Mouse (Mus musculus): ENCODE measurements around the gene Nabp2. TPM values are rescaled to one million over a fixed set of nuclear protein-coding genes. Genes with fewer than 3 reads are reported as not detected.

Nabp2 gene
- 120 TPM for polyA plus RNA-seq (2015; fragmentation: Illumina TruSeq; extraction: RNeasy Lipid Tissue Mini Kit (QIAGEN cat#74804); ENCODE audit: low read depth, low replicate concordance)

DNA sequence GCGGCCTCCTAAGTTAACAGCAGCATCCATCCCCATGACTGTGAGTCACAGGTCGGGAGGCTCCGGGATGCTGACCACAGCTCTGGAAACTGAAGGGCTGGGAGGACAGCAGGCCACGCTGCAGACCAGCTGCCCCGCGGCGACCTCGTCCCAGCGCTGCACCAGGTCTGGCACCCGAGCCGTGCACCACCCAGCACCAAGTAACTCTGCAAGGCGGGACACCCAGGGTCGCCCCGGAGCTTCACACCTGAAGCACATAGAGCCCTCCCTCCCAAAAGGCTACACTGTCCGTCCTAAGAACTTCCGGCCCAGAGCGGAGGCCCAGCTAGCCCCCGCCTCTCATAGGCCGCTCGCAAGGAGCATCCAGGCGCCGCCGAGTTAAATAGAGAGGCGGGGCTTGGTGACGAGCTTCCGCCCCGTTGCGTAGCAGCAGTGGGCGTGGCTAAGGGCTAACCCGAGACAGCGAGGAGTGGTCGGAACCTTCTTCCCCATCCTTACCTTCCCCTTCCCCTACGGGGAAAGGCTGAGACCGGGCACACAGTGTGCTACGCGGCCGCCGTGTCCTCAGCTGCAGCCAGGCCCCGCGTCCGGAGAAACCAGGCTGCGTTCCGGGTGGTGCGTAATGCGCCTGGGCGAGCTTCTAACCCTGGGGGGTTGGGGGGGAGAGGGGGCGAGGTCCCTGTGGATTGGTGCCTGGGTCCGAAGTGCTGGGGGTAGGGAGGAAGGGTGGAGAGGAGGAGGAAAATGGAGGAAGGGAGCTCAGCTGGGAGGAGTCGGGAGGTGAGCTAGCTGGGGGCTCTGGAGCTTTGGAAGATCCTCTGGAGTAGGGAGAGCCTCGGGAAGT lies at the start of gene Nabp2, which contains the start of gene Rnf41:
Nabp2 (minus strand) TSS at position 282 of the 844 bp plus-strand sequence.
Rnf41 (plus strand) TSS at position 447 of the 844 bp plus-strand sequence.

DNA sequence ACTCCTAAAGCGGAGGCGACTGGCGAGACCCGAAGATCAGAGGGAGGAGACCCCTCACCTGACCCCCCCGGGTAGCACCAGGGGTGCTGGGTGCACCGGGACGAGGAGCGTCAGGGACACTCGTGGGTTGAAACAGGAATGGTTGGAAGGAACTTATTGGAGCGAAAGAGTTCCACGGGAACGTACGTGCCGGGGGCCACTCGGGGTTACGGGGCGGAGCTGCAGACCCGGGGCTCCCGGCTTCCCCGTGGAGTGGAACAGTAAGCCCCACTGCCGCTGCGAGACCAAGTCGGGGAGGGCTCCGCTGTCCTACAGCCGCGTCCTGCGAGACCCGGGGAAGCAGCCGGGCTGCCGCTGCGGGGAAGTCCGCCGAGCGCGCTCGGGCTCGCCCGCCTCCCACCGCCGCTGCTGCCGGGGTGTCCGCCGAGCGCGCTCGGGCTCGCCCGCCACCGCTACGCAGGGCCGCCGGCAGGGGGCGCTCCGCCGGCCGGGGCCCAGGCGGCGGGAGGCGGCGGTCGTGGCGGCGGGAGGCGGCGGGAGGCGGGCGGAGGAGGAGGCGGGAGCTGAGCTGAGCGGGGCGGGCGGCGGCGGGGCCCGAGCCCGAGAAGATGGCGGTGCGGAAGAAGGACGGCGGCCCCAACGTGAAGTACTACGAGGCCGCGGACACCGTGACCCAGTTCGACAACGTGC lies 47.6 kb upstream of the Nabp2 start, which contains the start of gene Smarcc2:
Smarcc2 (plus strand) TSS at position 530 of the 690 bp plus-strand sequence.

DNA sequence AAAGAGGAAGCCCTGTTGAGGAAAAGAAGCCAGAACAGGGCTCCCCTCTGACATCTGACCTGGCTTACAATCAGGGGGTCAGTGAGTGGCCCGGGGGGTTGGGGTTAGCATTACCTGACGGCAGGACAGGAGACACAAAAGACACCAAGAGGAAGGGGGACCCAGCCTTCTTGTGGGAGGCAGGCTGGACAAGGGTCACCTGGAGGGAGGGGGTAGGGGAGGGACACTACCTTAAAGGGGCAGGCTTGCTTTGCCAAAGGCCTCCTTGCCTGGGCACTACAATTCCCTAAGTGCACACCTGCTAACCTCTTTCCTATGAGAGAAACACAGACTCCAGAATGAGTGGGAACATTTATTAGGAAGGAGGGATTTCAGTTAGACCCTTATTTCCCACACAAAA lies 10.2 kb downstream of the Nabp2 start, which contains the start of gene Slc39a5:
Slc39a5 (minus strand) TSS at position 174 of the 400 bp plus-strand sequence.

DNA sequence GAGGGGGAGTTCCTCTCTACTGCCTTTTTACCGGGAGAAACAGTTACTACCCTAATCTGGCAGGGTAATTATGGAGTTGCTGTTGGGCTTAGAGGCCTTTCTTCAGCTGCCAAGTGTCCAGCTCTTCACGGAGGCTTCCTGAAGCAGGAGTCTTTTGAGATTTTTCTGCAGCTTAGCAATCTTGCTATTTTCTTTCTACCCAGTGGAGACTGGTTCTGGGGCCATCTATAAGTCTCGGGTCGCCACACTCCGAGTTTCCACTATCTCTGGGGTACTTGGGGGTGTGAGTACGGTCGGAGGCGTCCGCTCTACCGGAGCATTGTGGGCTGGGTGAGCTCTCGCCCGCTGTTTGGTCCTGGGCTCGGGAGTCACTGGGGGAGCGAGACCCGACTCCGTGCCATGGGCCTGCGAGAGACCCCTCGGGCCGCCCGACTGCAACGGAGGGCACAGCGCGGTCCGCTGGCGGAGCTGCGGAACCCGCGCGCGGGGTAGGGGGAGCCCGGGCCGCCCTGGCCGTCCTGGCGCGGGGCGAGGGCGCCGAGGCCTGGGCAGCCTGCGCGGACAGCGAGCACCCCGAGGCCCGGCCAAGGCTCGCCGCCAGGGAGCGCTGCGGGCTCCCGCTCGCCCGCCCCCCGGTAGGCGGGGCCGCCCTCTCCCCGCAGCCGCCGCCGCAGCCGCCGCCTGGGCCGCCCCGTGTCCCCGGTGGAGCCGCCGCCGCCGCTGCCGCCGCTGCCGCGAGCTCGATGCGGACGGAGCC lies 34.7 kb downstream of the Nabp2 start, which contains the start of gene Ankrd52:
Ankrd52 (plus strand) TSS at position 661 of the 757 bp plus-strand sequence.

DNA sequence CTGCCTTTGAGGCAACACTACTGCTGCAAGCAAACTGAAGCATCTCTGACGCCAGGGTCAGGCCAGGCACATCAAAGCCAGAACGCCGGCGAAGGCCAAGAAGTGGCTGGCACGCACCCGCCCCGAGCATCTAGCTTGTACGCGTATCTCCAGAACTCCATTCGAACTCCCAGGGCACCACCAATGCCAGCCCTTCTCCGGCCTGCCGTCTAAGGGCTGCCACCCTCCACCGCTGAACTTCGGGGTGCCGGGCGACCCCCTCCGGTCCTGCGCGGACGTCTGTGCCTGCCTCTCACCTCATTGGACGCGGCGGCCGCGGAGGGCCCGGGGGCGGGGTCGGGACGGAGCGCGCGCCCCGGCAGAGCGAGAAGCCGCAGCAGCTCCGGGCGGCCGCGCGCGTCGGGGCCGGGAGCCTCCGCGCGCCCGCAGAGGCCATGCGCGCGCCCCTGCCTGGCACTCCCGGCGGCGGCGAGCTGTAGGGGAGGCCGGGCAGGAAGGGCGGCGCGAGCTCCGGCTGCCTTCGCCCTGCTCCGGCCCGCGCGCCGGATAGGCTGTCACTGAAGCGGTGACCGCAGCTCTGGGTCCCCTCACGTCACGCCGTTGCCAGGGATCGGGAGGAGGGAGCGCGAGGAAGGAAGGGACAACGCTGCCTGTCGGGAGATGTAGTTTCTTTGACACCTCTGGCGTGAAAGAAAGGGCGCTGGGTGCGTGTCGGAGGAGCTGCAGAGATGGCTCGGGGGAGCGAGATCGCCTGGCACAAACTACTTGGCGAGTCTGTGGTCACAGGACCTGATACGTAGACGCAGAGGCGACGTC lies 42.7 kb downstream of the Nabp2 start, which contains the start of gene Coq10a:
Coq10a (minus strand) TSS at position 596 of the 816 bp plus-strand sequence.

Other genes starting within 250 kb of the Nabp2 start
- gene Rbms2, start 231.2 kb downstream of the Nabp2 start, polyA plus RNA-seq (2015; fragmentation: Illumina TruSeq; extraction: RNeasy Lipid Tissue Mini Kit (QIAGEN cat#74804); ENCODE audit: low read depth, low replicate concordance), result 11.2 TPM
- 39.5 TPM for gene Gls2, start 217.0 kb downstream of the Nabp2 start, polyA plus RNA-seq (2015; fragmentation: Illumina TruSeq; extraction: RNeasy Lipid Tissue Mini Kit (QIAGEN cat#74804); ENCODE audit: low read depth, low replicate concordance)
- gene Spryd4, start 199.7 kb downstream of the Nabp2 start, polyA plus RNA-seq (2015; fragmentation: Illumina TruSeq; extraction: RNeasy Lipid Tissue Mini Kit (QIAGEN cat#74804); ENCODE audit: low read depth, low replicate concordance), result 11.4 TPM
- gene Mip, start 185.7 kb downstream of the Nabp2 start, polyA plus RNA-seq (2015; fragmentation: Illumina TruSeq; extraction: RNeasy Lipid Tissue Mini Kit (QIAGEN cat#74804); ENCODE audit: low read depth, low replicate concordance), result not detected
- 4.7 TPM for gene Timeless, start 179.4 kb downstream of the Nabp2 start, polyA plus RNA-seq (2015; fragmentation: Illumina TruSeq; extraction: RNeasy Lipid Tissue Mini Kit (QIAGEN cat#74804); ENCODE audit: low read depth, low replicate concordance)
- gene Apon, start 157.4 kb downstream of the Nabp2 start, polyA plus RNA-seq (2015; fragmentation: Illumina TruSeq; extraction: RNeasy Lipid Tissue Mini Kit (QIAGEN cat#74804); ENCODE audit: low read depth, low replicate concordance), result not detected
- gene Apof, start 142.8 kb downstream of the Nabp2 start, polyA plus RNA-seq (2015; fragmentation: Illumina TruSeq; extraction: RNeasy Lipid Tissue Mini Kit (QIAGEN cat#74804); ENCODE audit: low read depth, low replicate concordance), result not detected
- gene Stat2, start 140.9 kb downstream of the Nabp2 start, polyA plus RNA-seq (2015; fragmentation: Illumina TruSeq; extraction: RNeasy Lipid Tissue Mini Kit (QIAGEN cat#74804); ENCODE audit: low read depth, low replicate concordance), result 22.9 TPM
- 0.46 TPM for gene Il23a, start 112.7 kb downstream of the Nabp2 start, polyA plus RNA-seq (2015; fragmentation: Illumina TruSeq; extraction: RNeasy Lipid Tissue Mini Kit (QIAGEN cat#74804); ENCODE audit: low read depth, low replicate concordance)
- 13.7 TPM for gene Pan2, start 108.2 kb downstream of the Nabp2 start, polyA plus RNA-seq (2015; fragmentation: Illumina TruSeq; extraction: RNeasy Lipid Tissue Mini Kit (QIAGEN cat#74804); ENCODE audit: low read depth, low replicate concordance)
- 94.6 TPM for gene Cnpy2, start 89.0 kb downstream of the Nabp2 start, polyA plus RNA-seq (2015; fragmentation: Illumina TruSeq; extraction: RNeasy Lipid Tissue Mini Kit (QIAGEN cat#74804); ENCODE audit: low read depth, low replicate concordance)
- gene Cs, start 73.8 kb downstream of the Nabp2 start, polyA plus RNA-seq (2015; fragmentation: Illumina TruSeq; extraction: RNeasy Lipid Tissue Mini Kit (QIAGEN cat#74804); ENCODE audit: low read depth, low replicate concordance), result 216 TPM
- 67.8 TPM for gene Coq10a, start 42.5 kb downstream of the Nabp2 start, polyA plus RNA-seq (2015; fragmentation: Illumina TruSeq; extraction: RNeasy Lipid Tissue Mini Kit (QIAGEN cat#74804); ENCODE audit: low read depth, low replicate concordance)
- gene Ankrd52, start 34.4 kb downstream of the Nabp2 start, polyA plus RNA-seq (2015; fragmentation: Illumina TruSeq; extraction: RNeasy Lipid Tissue Mini Kit (QIAGEN cat#74804); ENCODE audit: low read depth, low replicate concordance), result 25.4 TPM
- 0.57 TPM for gene Slc39a5, start 10.3 kb downstream of the Nabp2 start, polyA plus RNA-seq (2015; fragmentation: Illumina TruSeq; extraction: RNeasy Lipid Tissue Mini Kit (QIAGEN cat#74804); ENCODE audit: low read depth, low replicate concordance)
- 73.7 TPM for gene Rnf41, start 165 bp upstream of the Nabp2 start, polyA plus RNA-seq (2015; fragmentation: Illumina TruSeq; extraction: RNeasy Lipid Tissue Mini Kit (QIAGEN cat#74804); ENCODE audit: low read depth, low replicate concordance)
- 140 TPM for gene Smarcc2, start 47.8 kb upstream of the Nabp2 start, polyA plus RNA-seq (2015; fragmentation: Illumina TruSeq; extraction: RNeasy Lipid Tissue Mini Kit (QIAGEN cat#74804); ENCODE audit: low read depth, low replicate concordance)
- 1,213 TPM for gene Myl6, start 82.7 kb upstream of the Nabp2 start, polyA plus RNA-seq (2015; fragmentation: Illumina TruSeq; extraction: RNeasy Lipid Tissue Mini Kit (QIAGEN cat#74804); ENCODE audit: low read depth, low replicate concordance)
- gene Myl6b, start 87.2 kb upstream of the Nabp2 start, polyA plus RNA-seq (2015; fragmentation: Illumina TruSeq; extraction: RNeasy Lipid Tissue Mini Kit (QIAGEN cat#74804); ENCODE audit: low read depth, low replicate concordance), result 33.8 TPM
- 8.8 TPM for gene Esyt1, start 114.4 kb upstream of the Nabp2 start, polyA plus RNA-seq (2015; fragmentation: Illumina TruSeq; extraction: RNeasy Lipid Tissue Mini Kit (QIAGEN cat#74804); ENCODE audit: low read depth, low replicate concordance)
- gene Zc3h10, start 136.3 kb upstream of the Nabp2 start, polyA plus RNA-seq (2015; fragmentation: Illumina TruSeq; extraction: RNeasy Lipid Tissue Mini Kit (QIAGEN cat#74804); ENCODE audit: low read depth, low replicate concordance), result 13.1 TPM
- gene Rpl41, start 137.8 kb upstream of the Nabp2 start, polyA plus RNA-seq (2015; fragmentation: Illumina TruSeq; extraction: RNeasy Lipid Tissue Mini Kit (QIAGEN cat#74804); ENCODE audit: low read depth, low replicate concordance), result 1,818 TPM
- gene Pa2g4, start 154.5 kb upstream of the Nabp2 start, polyA plus RNA-seq (2015; fragmentation: Illumina TruSeq; extraction: RNeasy Lipid Tissue Mini Kit (QIAGEN cat#74804); ENCODE audit: low read depth, low replicate concordance), result 67.6 TPM
- gene Erbb3, start 178.2 kb upstream of the Nabp2 start, polyA plus RNA-seq (2015; fragmentation: Illumina TruSeq; extraction: RNeasy Lipid Tissue Mini Kit (QIAGEN cat#74804); ENCODE audit: low read depth, low replicate concordance), result 6.3 TPM
- 372 TPM for gene Rps26, start 215.3 kb upstream of the Nabp2 start, polyA plus RNA-seq (2015; fragmentation: Illumina TruSeq; extraction: RNeasy Lipid Tissue Mini Kit (QIAGEN cat#74804); ENCODE audit: low read depth, low replicate concordance)
- gene Ikzf4, start 234.5 kb upstream of the Nabp2 start, polyA plus RNA-seq (2015; fragmentation: Illumina TruSeq; extraction: RNeasy Lipid Tissue Mini Kit (QIAGEN cat#74804); ENCODE audit: low read depth, low replicate concordance), result 6.7 TPM